Mouse (Mus musculus): Measurements from ENCODE around the gene Wdr46.
"Not testable (repeated sequence)": the region's sequence is repeated elsewhere in the genome, so short reads cannot be mapped to it uniquely, and the experiment has no call there.

Wdr46 gene

DNA sequence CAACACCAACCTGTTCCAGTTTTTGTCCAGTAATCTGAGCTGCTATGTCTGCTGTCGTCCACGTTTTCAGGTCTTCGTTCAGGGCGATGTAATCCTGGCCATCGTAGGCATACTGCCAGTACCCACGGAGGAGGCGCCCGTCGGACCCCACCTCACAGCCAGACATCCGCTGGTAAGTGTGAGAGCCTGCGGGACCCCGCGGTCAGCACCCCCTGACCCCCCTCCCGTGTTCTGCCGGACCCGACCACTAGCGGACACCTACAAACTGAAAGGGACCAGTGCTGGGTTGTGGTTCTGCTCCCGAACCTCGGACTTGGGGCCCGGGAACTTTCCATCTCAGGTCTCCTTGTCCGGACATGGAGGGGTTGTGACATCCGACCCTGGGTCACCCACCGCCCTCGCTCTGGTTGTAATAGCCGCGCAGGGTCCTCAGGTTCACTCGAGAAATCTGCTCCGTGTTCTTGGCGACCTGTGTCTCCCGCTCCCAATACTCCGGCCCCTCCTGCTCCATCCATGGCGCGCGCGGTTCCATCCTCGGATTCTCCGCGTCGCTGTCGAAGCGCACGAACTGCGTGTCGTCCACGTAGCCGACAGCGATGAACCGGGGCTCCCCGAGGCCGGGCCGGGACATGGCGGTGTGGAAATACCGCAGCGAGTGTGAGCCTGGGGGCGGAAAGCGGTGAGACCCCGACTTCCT is 37.5 kb downstream of the Wdr46 start:
- DNase-seq (ENCODE audit: low spot score in 2 of 2): no peak

DNA sequence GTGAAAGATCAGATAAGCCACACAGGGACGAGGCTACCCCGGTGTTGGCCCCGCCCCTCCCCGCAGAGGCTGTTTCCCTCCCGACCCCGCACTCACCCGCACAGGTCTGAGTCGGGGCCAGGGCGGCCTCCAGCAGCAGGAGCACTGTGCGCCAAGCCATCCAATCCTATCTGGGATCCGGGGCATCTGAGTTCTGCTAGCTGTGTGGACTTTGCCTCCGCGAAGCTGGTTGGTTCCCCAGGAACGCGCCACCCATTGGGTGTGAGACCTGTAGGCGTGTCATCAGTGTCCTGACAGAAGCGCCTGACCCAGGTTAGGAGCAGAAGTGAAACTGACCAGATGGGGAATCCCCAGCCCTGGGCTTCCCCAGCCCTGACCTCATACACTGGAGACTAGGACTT is 38.2 kb downstream of the Wdr46 start:
- DNase-seq (ENCODE audit: low spot score in 2 of 2): peak in 1 of 2 experiments; percentile 32

DNA sequence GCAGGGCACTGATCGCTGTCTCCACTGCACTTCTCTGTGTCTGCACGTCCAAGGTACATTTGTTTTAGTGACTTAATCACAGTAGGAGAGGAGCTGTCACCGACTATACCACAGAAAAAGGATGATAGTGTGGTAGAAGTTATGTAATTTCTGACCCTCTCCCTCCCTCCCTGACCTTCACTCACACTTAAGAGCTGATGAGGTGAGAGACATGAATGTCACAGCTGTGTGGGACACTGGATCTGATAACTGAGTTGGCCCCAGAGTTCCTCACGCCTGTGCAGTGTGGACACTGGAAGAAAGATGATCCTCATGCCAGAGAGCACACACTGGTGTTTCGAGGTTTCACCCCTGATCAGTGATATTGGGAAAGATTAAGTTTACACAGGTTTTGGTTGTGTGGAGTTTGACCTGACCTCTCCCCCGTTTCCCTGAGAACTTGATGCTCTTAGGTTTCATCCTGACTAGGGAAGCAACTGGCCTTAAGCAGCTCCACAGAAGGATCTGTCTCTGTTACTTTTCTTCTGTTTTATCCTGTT is 39.1 kb downstream of the Wdr46 start:
- DNase-seq (ENCODE audit: low spot score in 2 of 2): no peak

DNA sequence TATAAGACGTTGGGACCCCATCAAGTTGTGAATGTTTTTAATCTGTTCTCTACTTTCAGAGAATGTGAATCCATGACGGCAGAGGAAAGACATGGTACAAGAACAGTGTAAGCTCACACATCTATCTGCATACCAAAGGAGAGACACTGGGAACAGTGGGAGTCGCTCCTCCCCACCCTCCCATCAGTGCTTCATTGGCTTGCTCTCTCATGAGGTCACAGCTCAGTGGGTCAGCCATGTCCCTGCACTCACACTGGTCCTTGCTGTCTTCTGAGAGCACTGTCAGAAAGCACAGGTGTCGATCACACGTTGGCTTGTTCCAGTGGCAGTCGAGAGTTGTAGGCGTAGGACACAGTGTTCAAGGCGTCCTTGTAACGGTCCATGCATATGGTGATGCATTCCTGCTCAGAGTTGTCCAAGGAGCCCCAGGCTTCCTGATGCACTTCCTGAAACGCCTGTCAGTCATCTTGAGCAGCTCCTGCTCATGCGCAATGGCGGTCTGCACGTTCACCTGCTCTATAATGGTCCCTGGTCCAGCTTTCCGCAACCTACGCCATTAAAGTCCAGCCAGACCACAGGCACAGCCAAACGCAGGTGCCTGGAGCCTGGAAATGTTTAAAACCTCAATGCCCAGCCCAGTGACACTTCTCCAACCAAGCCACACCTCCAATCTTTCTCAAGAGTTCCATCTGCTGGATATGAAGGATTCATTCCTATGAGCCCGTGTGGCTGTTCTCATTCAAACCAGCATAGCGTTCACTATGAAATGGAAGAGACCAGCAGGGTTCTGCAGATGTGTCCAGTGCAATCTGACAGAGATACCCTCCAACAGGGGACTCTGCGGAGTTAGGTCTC is 39.9 kb downstream of the Wdr46 start:
- DNase-seq (ENCODE audit: low spot score in 2 of 2): no peak

DNA sequence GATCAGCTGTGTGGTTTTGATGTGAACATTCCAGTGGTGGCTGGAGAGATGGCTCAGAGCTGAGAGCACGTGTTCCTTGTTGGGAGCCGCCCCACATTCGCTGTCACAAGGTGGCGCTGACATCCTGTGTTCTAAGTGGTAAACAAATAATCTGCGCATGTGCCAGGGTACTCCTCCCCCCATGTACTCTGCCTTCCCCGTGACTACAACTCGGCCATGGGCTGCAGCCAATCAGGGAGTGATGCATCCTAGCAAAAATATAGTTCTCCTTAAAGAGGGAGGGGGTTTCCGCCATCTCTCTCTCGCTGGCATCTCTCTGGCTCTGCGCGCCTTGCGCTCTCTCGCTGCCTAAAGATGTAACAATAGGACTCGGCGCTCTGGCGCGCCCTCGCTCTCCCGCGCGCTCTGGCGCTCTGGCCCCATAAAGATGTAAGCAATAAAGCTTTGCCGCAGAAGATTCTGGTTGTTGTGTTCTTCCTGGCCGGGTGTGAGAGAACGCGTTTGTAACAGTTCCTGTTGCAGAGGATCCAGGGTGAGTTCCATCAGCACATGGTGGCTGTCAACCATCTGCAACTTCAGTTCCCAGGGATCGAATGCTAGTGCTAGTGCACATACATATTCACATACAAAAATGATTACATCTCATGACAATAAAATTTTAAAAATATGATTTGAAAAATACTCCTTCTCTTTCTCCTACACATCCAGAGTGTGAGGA is 40.9 kb downstream of the Wdr46 start:
- DNase-seq (ENCODE audit: low spot score in 2 of 2): peak; percentile 85 to 93

DNA sequence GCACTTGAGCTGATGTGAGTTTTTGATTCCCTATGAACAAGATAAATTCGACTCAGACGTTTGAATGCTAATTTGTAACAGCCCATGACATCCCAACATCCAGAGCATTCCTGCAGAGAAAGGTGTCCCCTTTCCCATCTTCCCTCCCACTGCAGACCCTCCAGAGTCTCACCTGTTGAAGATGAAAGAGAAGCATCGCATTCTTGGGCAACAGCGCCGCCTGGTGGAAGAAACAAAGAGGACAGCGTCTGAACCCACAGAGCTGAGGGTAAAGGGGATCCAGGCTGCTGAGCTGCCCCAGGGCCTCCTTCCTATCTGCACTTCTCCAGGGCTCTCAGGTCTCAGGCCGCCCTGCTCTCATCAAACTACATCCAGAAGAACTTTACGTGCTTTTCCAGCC is 41.7 kb downstream of the Wdr46 start:
- DNase-seq (ENCODE audit: low spot score in 2 of 2): peak; percentile 44 to 55

DNA sequence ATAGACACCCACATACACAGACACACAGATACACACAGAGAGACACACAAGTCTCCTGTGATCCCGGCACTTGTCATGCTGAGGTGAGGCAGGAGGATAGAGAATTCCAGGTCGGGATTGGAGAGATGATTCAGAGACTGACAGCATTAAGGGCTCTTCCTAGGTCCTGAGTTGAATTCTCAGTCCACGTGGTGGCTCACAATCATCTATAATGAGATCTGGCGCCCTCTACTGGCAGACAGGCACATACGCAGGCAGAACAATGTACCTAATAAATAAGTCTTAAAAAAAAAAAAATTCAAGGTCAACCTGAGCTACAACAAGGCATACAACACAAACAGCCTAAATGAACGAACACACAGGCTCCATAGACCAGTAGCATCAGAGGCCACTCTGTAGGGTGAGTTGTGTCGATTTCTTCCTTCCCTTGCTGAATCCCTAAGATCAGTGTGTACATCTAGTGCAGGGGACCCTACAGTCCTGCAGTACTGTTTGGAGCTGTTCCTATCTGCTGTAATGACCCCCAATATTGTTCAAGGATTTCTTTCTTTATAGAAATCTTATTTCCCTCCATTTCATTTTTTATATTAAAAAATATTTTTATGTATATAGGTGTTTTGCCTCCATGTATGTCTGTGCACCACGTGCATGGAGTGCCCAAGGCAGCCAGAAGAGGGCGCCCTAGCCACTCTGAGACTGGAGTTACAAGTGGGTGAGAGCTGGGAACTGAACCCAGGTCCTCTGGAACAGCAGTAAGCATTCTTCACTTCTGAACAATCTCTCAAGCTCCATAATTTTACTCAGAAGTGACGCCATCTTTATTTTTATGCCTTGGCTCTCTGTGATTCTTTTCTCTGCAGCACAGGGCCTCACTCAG is 51.6 kb downstream of the Wdr46 start:
- DNase-seq (ENCODE audit: low spot score in 2 of 2): peak; percentile 14 to 34

DNA sequence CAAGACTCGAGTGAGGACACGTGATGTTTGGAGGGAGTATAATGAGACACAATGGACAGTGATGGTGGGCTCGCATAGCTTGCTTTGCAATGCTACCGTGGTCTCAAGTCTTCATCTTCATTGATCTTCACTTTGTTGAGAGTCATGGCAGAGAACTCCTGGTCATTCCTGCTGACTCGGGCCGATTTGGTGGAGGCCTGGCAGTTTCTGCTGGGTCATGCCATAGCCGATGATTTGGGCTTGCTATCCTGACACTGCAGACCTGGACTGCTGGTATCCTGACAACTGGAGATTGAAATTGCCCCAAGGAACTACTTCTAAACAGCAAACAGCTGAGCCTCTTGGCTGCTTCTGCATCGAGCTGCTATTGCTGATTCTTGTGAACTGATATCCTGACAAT is 54.5 kb downstream of the Wdr46 start:
- no peak for DNase-seq (ENCODE audit: low spot score in 2 of 2)

DNA sequence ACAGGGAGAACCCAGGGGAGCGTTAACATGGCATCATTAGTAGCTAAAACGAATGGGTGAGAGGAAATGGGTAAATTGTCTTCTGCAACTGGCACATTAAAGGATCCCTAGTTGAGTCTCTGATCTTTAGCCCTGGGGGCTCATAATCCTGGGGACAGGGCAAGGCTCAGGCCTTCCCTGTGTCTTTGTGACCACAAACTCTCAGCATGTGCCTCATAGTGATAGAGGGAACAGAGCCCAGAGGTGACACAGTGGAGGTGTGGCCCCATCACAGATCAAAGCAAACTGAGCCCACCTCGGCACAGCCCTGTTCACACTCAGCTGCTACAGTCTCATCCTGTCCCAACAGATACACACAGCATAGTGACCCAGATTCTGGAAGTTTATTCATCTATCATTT is 55.2 kb downstream of the Wdr46 start:
- DNase-seq (ENCODE audit: low spot score in 2 of 2): no peak

DNA sequence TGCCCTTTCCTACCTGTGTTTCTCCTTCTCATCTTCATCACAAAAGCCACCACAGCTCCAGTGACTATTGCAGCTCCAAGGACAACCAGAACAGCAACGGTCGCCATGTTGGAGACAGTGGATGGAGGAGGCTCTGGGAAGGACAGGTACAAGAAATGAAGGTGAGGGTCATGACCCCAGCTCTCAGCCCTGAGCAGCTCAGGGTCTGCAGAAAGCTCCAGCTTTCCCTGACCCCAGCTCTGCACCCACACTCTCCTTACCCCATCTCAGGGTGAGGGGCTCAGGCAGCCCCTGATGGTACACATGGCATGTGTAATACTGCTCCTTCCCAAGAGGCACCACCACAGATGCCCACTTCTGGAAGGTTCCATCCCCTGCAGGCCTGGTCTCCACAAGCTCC is 56.6 kb downstream of the Wdr46 start:
- not testable (repeated sequence) for DNase-seq (ENCODE audit: low spot score in 2 of 2)

DNA sequence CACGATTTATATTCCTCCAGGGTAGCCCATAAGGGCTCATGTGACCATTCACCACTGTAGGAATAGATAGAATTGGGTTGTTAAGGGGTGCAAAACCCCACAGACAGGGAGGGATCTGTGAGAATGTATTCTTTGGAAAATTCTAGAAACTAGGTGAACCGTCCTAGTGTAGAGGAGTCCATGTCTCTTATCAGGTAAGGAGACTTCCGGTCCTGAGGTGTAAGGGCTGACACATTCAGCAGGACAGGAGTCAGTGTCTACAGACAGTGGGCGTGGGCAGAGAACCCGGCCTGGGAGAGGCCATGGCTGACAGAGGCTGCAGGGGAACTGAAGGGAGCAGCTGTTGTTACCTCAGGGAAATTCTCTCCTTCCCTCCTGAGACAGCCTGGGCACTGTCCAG is 58.2 kb downstream of the Wdr46 start:
- DNase-seq (ENCODE audit: low spot score in 2 of 2): not testable (repeated sequence)
